Mouse (Mus musculus): ENCODE measurements at regions not wholly inside any gene's neighbourhood (a gene's known extent, or its start where the extent isn't known, plus 50 kb on each side); places are given as distances from the start of the nearest gene placed in this dataset.

GRCm38 (mm10) chr12:43813559-43813958 is 396.6 kb downstream of the Dnajb9 start:
- no peak overlapping the region for H3K27ac ChIP-seq (ENCODE audit: insufficient read depth, low read depth, low read length)
- H3K4me3 ChIP-seq (ENCODE audit: insufficient read depth, low read depth, low read length) = no peak overlapping the region
- WGBS = 24% methylated on average over 3 of the region's 3 CpGs
- TF ChIP-seq POLR2A (IDR thresholded peaks at IDR 0.05; ENCODE audit: insufficient read depth, low read depth, low read length) = no peak
- no peak for TF ChIP-seq CTCF (IDR thresholded peaks at IDR 0.05; ENCODE audit: insufficient read depth, low read depth, low read length)
- no peaks in the 10 kb centered on the region for H3K4me1 ChIP-seq (ENCODE audit: control insufficient read depth, insufficient read depth, low read length)

- Histone ChIP-seq H3K27ac (ENCODE audit: insufficient read depth, low read depth, low read length) (no peak overlapping the region), H3K4me3 (ENCODE audit: insufficient read depth, low read depth, low read length) (no peak overlapping the region), H3K4me1 (ENCODE audit: control insufficient read depth, insufficient read depth, low read length) (no peaks in the 10 kb centered on the region)
- TF ChIP-seq POLR2A (IDR thresholded peaks at IDR 0.05; ENCODE audit: insufficient read depth, low read depth, low read length) = no peak
- no peak for TF ChIP-seq CTCF (IDR thresholded peaks at IDR 0.05; ENCODE audit: insufficient read depth, low read depth, low read length)
- WGBS = 68% methylated on average over 1 of the region's 1 CpGs
These were observed 437.4 kb downstream of the Dnajb9 start for GRCm38 (mm10) chr12:43772766-43773165.

GRCm38 (mm10) chr12:43762151-43762550 is 448.0 kb downstream of the Dnajb9 start:
- H3K27ac ChIP-seq (ENCODE audit: insufficient read depth, low read depth, low read length) = no peak overlapping the region
- 63% methylated on average over 1 of the region's 1 CpGs for WGBS
- no peaks in the 10 kb centered on the region for H3K4me1 ChIP-seq (ENCODE audit: control insufficient read depth, insufficient read depth, low read length)
- no peak overlapping the region for H3K4me3 ChIP-seq (ENCODE audit: insufficient read depth, low read depth, low read length)
- TF ChIP-seq POLR2A (IDR thresholded peaks at IDR 0.05; ENCODE audit: insufficient read depth, low read depth, low read length) = no peak
- no peak for TF ChIP-seq CTCF (IDR thresholded peaks at IDR 0.05; ENCODE audit: insufficient read depth, low read depth, low read length)
